Mouse (Mus musculus) right cerebral cortex, postnatal 14 days (tissue): ENCODE data around the gene Rdm1.

Experiments used
- DNase-seq: peaks from one replicate; pipeline ENCODE4 v3.0.0; 2022

The Rdm1 gene

GRCm38 (mm10) chr11:101681968-101682367 lies 55.0 kb downstream of the Rdm1 start:
- DNase-seq: no peak

DNA sequence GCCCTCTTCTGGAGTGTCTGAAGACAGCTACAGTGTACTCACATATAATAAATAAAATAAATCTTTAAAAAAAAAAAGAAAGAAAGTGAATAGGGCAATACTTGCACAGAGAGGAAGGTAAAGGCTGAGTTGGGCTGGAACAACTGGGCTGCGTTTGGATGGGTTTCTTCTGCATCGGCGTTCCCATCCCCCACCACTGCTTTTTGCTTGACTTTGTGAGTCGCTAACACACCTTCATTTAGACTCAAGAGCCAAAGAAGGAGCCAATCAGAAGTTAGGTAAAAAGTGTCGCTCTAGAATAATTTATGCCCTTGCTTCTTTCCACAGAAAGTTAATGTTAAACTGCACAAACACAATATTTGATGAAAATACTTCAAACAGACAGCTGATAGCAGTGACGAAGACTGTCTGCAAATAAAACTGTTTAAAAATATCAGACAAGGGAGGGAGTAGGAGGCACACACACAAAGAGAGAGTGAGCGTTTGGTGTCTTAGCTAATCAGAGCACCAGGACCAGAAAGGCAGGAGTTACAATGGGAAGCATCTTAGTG lies 55.5 kb downstream of the Rdm1 start:
- no peak for DNase-seq
